Mouse (Mus musculus): ENCODE data around the gene Arxes1.
"Not testable (repeated sequence)": the region's sequence is repeated elsewhere in the genome, so short reads cannot be mapped to it uniquely, and the experiment has no call there.

DNA sequence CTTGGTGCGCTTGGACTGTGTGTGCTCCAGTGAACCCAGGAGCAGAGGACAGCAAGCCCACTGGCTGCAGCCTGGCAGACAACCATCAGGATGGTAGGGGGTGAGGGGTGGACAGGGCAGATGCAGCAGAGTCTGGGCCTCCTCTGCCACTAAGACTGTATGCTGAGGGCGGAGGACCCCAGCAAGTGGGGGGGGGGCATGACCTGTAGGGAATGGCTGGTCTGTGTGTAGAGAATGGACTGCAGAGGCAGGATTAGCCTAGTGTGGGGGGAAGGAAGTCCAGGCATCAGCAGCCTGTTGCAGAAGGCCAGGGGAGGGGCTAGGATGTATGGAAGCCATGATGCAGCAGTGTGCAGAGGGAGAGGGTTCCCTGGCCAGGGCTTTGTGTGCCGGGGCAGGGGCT lies 40.0 kb upstream of the Arxes1 start:
- TF ChIP-seq CTCF (IDR thresholded peaks at IDR 0.05; ENCODE audit: extremely low read depth, insufficient read depth, insufficient read length, insufficient replicate concordance); POLR2A (IDR thresholded peaks at IDR 0.05; ENCODE audit: low read depth, low read length): not testable (repeated sequence)

All from spleen, adult 2 months (tissue).